Mouse (Mus musculus) CH12.LX (cell line): Measurements from ENCODE around the gene B3gnt8. TPM values are rescaled to one million over a fixed set of nuclear protein-coding genes. Genes with fewer than 3 reads are reported as not detected.

Experiments
- DNase-seq: peaks from one replicate; pipeline ENCODE4 v3.0.0-alpha.2; 2013; ENCODE audit errors: extremely low read depth
- H3K27ac ChIP-seq: 2 replicates; pipeline ENCODE4 v1.5.1; 2012; ENCODE audit warnings: low read depth, mild to moderate bottlenecking, control low read depth, moderate library complexity; ENCODE audit not compliant: insufficient read depth
- H3K27me3 ChIP-seq: replicated peaks from 2 replicates; pipeline ENCODE3; 2012; ENCODE audit warnings: inconsistent platforms
- H3K36me3 ChIP-seq, 2 experiments: replicated peaks in 1 of 2; 2 replicates each; pipeline versions ENCODE3 to v1.6.1; 2012; ENCODE audit warnings: inconsistent platforms in 1 of 2, low read length in 1 of 2, mild to moderate bottlenecking in 1 of 2, mixed read lengths in 1 of 2, moderate library complexity in 1 of 2; ENCODE audit not compliant: control insufficient read depth in 1 of 2, insufficient read depth in 1 of 2
- H3K4me1 ChIP-seq, 2 experiments: 2 replicates each; pipeline ENCODE4 v1.6.1; 2012; ENCODE audit warnings: inconsistent platforms in 1 of 2, moderate library complexity in 1 of 2; ENCODE audit not compliant: insufficient read depth in 2 of 2, control insufficient read depth in 1 of 2
- H3K4me2 ChIP-seq: 2 replicates; pipeline ENCODE4 v1.6.1; 2012; ENCODE audit warnings: low read depth, mild to moderate bottlenecking, control low read depth; ENCODE audit not compliant: poor library complexity, insufficient read depth, severe bottlenecking
- H3K4me3 ChIP-seq, 3 experiments: fragments of 150-350 bp in 1 of 3; sonication (generic) in 1 of 3; replicated peaks in 1 of 3; 2 replicates each; pipeline versions ENCODE3 to v1.5.1; 2011 to 2012; ENCODE audit warnings: low read depth in 2 of 3, low read length in 2 of 3, mild to moderate bottlenecking in 2 of 3, moderate library complexity in 2 of 3, control low read depth in 1 of 3, improper control_type of control experiment in 1 of 3, inconsistent platforms in 1 of 3, mixed read lengths in 1 of 3; ENCODE audit not compliant: poor library complexity in 1 of 3
- H3K79me2 ChIP-seq: replicated peaks from 2 replicates; pipeline ENCODE4 v1.6.1; 2012; ENCODE audit warnings: mild to moderate bottlenecking, moderate library complexity; ENCODE audit not compliant: control insufficient read depth, poor library complexity, insufficient read depth, severe bottlenecking; ENCODE audit errors: extremely low read depth
- H3K9ac ChIP-seq: 2 replicates; pipeline ENCODE4 v1.6.1; 2012; ENCODE audit warnings: low read depth, mild to moderate bottlenecking, control low read depth, moderate library complexity; ENCODE audit not compliant: insufficient read depth
- H3K9me3 ChIP-seq: replicated peaks from 2 replicates; pipeline ENCODE3; 2012; ENCODE audit warnings: low read length, inconsistent platforms, mixed read lengths
- CHD2 ChIP-seq: IDR thresholded peaks from 2 replicates; pipeline ENCODE4 v1.6.1; 2011; ENCODE audit warnings: low read length, improper control_type of control experiment
- ELF1 ChIP-seq: IDR thresholded peaks from 2 replicates; pipeline ENCODE4 v1.6.1; 2014; ENCODE audit warnings: low read depth, mild to moderate bottlenecking, inconsistent platforms, low read length, improper control_type of control experiment
- EP300 ChIP-seq: IDR thresholded peaks from 2 replicates; pipeline ENCODE4 v1.6.1; 2011; ENCODE audit warnings: low read length, improper control_type of control experiment
- ETS1 ChIP-seq: conservative IDR thresholded peaks from 2 replicates; pipeline ENCODE4 v1.6.1; 2012; ENCODE audit warnings: low read depth, mild to moderate bottlenecking, inconsistent platforms, low read length, improper control_type of control experiment, moderate library complexity
- GABPA ChIP-seq: IDR thresholded peaks from 2 replicates; pipeline ENCODE4 v1.6.1; 2012; ENCODE audit warnings: low read depth, low read length, improper control_type of control experiment, inconsistent platforms; ENCODE audit not compliant: insufficient replicate concordance
- IRF4 ChIP-seq: IDR thresholded peaks from 2 replicates; pipeline ENCODE4 v1.6.1; 2014; ENCODE audit warnings: low read depth, mild to moderate bottlenecking, inconsistent platforms, low read length, improper control_type of control experiment
- JUN ChIP-seq: IDR thresholded peaks from 2 replicates; pipeline ENCODE4 v1.6.1; 2011; ENCODE audit warnings: low read depth, mild to moderate bottlenecking, low read length, improper control_type of control experiment, moderate library complexity; ENCODE audit not compliant: insufficient read depth
- MEF2A ChIP-seq: IDR thresholded peaks from 2 replicates; pipeline ENCODE4 v1.6.1; 2014; ENCODE audit warnings: low read depth, mild to moderate bottlenecking, inconsistent platforms, low read length, improper control_type of control experiment, borderline replicate concordance
- NELFE ChIP-seq: IDR thresholded peaks from 2 replicates; pipeline ENCODE4 v1.6.1; 2011; ENCODE audit warnings: low read depth, low read length, improper control_type of control experiment
- NRF1 ChIP-seq: IDR thresholded peaks from 2 replicates; pipeline ENCODE4 v1.6.1; 2014; ENCODE audit warnings: low read depth, mild to moderate bottlenecking, inconsistent platforms, low read length, improper control_type of control experiment, moderate library complexity
- PAX5 ChIP-seq: IDR thresholded peaks from 2 replicates; pipeline ENCODE4 v1.6.1; 2012; ENCODE audit warnings: low read length, inconsistent platforms, mixed read lengths
- POLR2A ChIP-seq: IDR thresholded peaks from 2 replicates; pipeline ENCODE4 v1.6.1; 2011; ENCODE audit warnings: low read depth, mild to moderate bottlenecking, improper control_type of control experiment, low read length
- POLR2AphosphoS2 ChIP-seq: IDR thresholded peaks from 2 replicates; pipeline ENCODE4 v1.6.1; 2011; ENCODE audit warnings: low read depth, low read length, improper control_type of control experiment
- RCOR1 ChIP-seq: conservative IDR thresholded peaks from 2 replicates; pipeline ENCODE4 v1.6.1; 2012; ENCODE audit warnings: low read depth, mild to moderate bottlenecking, inconsistent platforms, low read length, improper control_type of control experiment
- TCF12 ChIP-seq: IDR thresholded peaks from 2 replicates; pipeline ENCODE4 v1.6.1; 2014; ENCODE audit warnings: low read depth, mild to moderate bottlenecking, inconsistent platforms, low read length, improper control_type of control experiment
- USF1 ChIP-seq: IDR thresholded peaks from 2 replicates; pipeline ENCODE4 v1.6.1; 2014; ENCODE audit warnings: low read depth, mild to moderate bottlenecking, inconsistent platforms, low read length, improper control_type of control experiment
- ZC3H11A ChIP-seq: IDR thresholded peaks from 2 replicates; pipeline ENCODE4 v1.6.1; 2012; ENCODE audit warnings: low read depth, mild to moderate bottlenecking, inconsistent platforms, low read length, improper control_type of control experiment
- ZMIZ1 ChIP-seq: IDR thresholded peaks from 2 replicates; pipeline ENCODE4 v1.6.1; 2012; ENCODE audit warnings: low read depth, mild to moderate bottlenecking, inconsistent platforms, low read length, improper control_type of control experiment
- dilution Hi-C: fragments of 300-500 bp; cut with MboI; formaldehyde crosslinking; loops from 2 replicates; pipeline ENCODE4 v1.14.3; 2020; ENCODE audit warnings: low sequenced_read_pairs; ENCODE audit not compliant: extremely low pct_unique_long_range_greater_than_20kb, extremely low pct_ligation_motif_present
- in situ Hi-C: fragments of 300-500 bp; cut with MboI; formaldehyde crosslinking; loops from 3 replicates; pipeline ENCODE4 v1.14.3; 2019; ENCODE audit warnings: low sequenced_read_pairs, low pct_ligation_motif_present, low pct_unique_long_range_greater_than_20kb, mixed read lengths
- polyA plus RNA-seq: library from polyadenylated mRNA; unstranded; fragments of >175 nt; gene quantifications from 2 replicates; pipeline ENCODE4 v1.2.1, GENCODE M21; 2012; ENCODE audit warnings: low read depth; ENCODE audit not compliant: insufficient read length
- total RNA-seq, 2 experiments: library from RNA; depleted of rRNA; stranded (reverse); fragments of 300-350 nt in 1 of 2; fragments of >200 nt in 1 of 2; gene quantifications; 2 replicates each; pipeline ENCODE4 v1.2.3; 2012 to 2014

Gene B3gnt8
- total and polyA plus RNA-seq, 3 experiments = 0.21 to 0.24 TPM; not detected in 1

DNA sequence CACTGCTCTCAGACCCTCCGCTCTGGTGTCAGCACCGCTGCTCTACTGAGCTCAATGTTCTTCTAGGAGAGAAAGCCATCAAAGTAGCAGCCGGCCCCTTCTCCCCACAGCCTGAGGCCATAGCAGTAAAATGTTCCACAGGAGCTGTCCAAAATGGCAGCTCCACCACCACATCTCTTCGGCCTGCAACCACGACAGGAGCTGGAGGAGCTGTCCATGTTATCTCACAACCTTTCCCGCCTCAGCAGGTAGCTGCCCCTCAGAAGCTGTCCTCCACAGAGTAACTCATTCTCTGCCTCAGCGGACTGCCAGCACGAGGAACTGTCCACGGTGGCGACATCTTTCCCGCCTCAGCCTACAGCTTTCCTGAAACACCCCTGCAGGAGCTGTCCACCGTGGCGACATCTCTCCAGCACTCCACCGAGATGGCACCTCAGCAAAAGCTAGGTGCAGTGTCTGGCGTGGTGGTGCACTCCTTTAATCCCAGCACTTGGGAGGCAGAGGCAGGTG, 44.1 kb upstream of the B3gnt8 start:
- Histone ChIP-seq H3K9me3 (peaks cover 13% of the 10 kb centered on the region), H3K9ac (no peak overlapping the region), H3K79me2 (no peaks in the 10 kb centered on the region), H3K27ac (no peak overlapping the region), H3K36me3 (no peaks in the 10 kb centered on the region), H3K4me3 (no peak overlapping the region), H3K4me2 (no peak overlapping the region), H3K27me3 (peaks cover 2% of the 10 kb centered on the region), H3K4me1 (peaks cover 16 to 29% of the 10 kb centered on the region in 2 experiments)
- dilution Hi-C loops = no loop called here
- no peak for DNase-seq
- TF ChIP-seq USF1 = no peak
- TF ChIP-seq ZC3H11A = no peak
- in situ Hi-C loops = no loop called here

DNA sequence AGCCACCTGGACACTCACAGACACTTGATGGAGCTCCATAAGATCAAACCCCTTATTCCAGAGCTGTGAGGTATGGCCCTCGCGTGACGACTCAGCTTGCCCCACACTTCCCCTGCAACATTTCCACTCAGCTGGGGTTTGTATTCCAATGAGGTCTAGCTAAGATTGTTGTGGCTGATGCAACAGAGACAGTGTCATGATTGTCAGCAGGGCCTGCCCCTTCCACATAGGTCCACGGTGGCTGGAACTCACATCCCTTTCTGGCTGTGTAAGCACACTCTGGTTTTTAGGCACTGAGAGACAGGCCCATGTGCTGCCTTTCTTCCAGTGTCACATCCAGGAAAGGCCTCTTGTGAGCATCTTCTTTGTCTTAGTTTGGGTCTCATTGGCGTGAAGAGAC, 41.8 kb upstream of the B3gnt8 start:
- H3K9me3 ChIP-seq = peaks cover 9% of the 10 kb centered on the region
- in situ Hi-C loops (no loop called here), dilution Hi-C loops (no loop called here)

DNA sequence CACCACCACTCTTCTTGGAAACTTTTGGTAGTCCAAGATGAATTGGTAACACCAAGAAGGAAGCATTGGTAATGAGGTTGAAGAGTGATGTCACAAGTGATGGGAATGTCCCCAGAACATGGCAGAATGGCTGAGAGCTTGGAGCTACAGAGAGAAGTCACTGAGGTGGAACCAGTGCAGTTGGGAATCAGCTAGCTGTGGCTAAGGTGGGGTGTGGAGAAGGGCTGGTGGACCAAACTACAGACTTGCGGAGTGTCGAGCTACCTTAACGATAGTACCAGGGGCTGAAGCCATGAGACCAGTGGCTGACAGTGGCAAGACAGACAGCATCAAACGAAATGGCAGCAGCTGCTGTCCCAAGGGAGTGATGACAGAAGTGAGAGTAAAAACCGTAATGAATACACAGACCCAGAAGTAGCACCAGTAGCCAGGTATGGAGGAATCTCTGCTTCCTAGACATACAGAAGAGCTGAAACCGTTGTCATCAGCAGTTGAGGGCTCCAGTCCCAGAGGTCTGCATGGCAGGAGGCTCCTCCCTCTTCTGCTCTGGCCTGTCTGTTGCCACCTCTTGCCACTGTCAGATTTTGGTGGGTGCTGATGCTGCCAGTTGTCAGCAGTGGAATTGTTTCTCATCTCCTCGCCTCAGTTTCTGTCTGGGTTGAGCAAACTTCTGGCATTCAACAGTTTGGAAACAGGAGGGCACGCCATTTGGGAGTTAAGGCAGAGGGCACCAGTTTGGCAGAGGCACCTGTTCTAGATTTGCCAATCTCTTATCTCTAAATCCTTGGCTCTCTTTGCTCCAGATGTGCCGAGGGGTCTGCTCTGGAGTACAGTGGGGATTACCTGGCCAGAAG, 40.9 kb upstream of the B3gnt8 start:
- Histone ChIP-seq H3K4me3 (no peak overlapping the region), H3K79me2 (no peaks in the 10 kb centered on the region), H3K4me1 (peaks cover 16 to 23% of the 10 kb centered on the region in 2 experiments), H3K27ac (no peak overlapping the region), H3K27me3 (peaks cover 2% of the 10 kb centered on the region), H3K36me3 (no peaks in the 10 kb centered on the region), H3K4me2 (0 out of 2 replicates have a peak overlapping the region, but pooled peaks have one; percentile 27), H3K9ac (no peak overlapping the region), H3K9me3 (peaks cover 9% of the 10 kb centered on the region)
- dilution Hi-C loops (no loop called here), in situ Hi-C loops (no loop called here)
- no peak for TF ChIP-seq ZMIZ1
- no peak for TF ChIP-seq CHD2
- TF ChIP-seq RCOR1 = no peak
- 0 out of 2 replicates have a peak, but pooled peaks have one; percentile 26 for TF ChIP-seq IRF4
- TF ChIP-seq ETS1 = 0 out of 2 replicates have a peak, but pooled peaks have one; percentile 7
- no peak for TF ChIP-seq NELFE
- TF ChIP-seq NRF1 = no peak
- TF ChIP-seq TCF12 = peak; percentile 21; the same call in 1 of the 2 replicates
- no peak; the same call in 1 of the 2 replicates for TF ChIP-seq EP300
- no peak for TF ChIP-seq PAX5
- no peak for TF ChIP-seq GABPA
- TF ChIP-seq MEF2A = no peak
- TF ChIP-seq ELF1 = no peak
- no peak for TF ChIP-seq USF1
- no peak for TF ChIP-seq POLR2A
- no peak for TF ChIP-seq POLR2AphosphoS2
- no peak for TF ChIP-seq JUN
- DNase-seq = peak; percentile 72

More for the DNA sequence above, 41.8 kb upstream of the B3gnt8 start:
- Histone ChIP-seq H3K9ac (no peak overlapping the region), H3K4me3 (no peak overlapping the region)
- TF ChIP-seq ETS1 (peak; percentile 40), RCOR1 (no peak)
- TF ChIP-seq, all 38 proteins: peak for 1
- peaks cover 16 to 23% of the 10 kb centered on the region in 2 experiments for H3K4me1 ChIP-seq
- H3K79me2 ChIP-seq = no peaks in the 10 kb centered on the region
- H3K36me3 ChIP-seq = no peaks in the 10 kb centered on the region
- peak; percentile 50 for DNase-seq
- H3K27ac ChIP-seq = no peak overlapping the region
- H3K27me3 ChIP-seq = peaks cover 2% of the 10 kb centered on the region
- H3K4me2 ChIP-seq = no peak overlapping the region
